Mouse (Mus musculus) spleen, adult 2 months (tissue): ENCODE results near the gene Hoxb6.

Experiments used
- CTCF ChIP-seq: fragments of 200-500 bp; IDR thresholded peaks from 2 replicates; pipeline ENCODE4 v1.5.1; 2011; ENCODE audit warnings: mild to moderate bottlenecking, inconsistent platforms; ENCODE audit not compliant: insufficient read depth, insufficient read length, insufficient replicate concordance; ENCODE audit errors: extremely low read depth
- POLR2A ChIP-seq: fragments of 200-500 bp; IDR thresholded peaks from 2 replicates; pipeline ENCODE4 v1.6.1; 2011; ENCODE audit warnings: low read depth, low read length, inconsistent platforms

- TF ChIP-seq CTCF (no peak), POLR2A (no peak)
Measured at GRCm38 (mm10) chr11:96349491-96350340, 57.4 kb downstream of the Hoxb6 start.
